Mouse (Mus musculus): ENCODE measurements at regions not wholly inside any gene's neighbourhood (a gene's known extent, or its start where the extent isn't known, plus 50 kb on each side); places are given as distances from the start of the nearest gene placed in this dataset.

DNA sequence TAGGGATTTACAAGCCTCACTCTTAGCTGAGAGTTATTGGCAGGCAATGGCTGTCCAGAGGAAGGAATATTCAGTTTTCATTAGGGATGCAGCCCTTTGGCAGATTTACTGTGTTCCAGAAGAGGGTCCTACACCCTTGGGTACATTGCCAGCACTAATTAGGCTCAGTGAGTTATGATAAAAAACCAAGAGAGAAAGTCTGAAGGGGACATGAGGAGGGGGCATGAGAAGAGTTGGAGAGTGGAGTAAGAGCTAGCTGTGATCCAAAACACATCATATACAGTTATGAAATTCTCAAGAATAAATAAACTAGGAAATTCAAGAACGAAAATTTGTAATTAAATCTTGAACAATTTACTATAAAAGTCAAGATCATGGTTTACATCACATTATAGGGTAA is 346.2 kb downstream of the 9330182O14Rik start:
- Histone ChIP-seq H3K27ac (ENCODE audit: insufficient read depth, low read length) (no peak overlapping the region), H3K4me1 (ENCODE audit: control insufficient read depth, insufficient read depth, low read length) (no peaks in the 10 kb centered on the region), H3K4me3 (ENCODE audit: insufficient read depth, low read length) (no peak overlapping the region)
- TF ChIP-seq POLR2A (IDR thresholded peaks at IDR 0.05; ENCODE audit: extremely low read depth, insufficient read depth, low read length) (no peak), CTCF (IDR thresholded peaks at IDR 0.05; ENCODE audit: extremely low read depth, insufficient read depth, low read length) (no peak)

DNA sequence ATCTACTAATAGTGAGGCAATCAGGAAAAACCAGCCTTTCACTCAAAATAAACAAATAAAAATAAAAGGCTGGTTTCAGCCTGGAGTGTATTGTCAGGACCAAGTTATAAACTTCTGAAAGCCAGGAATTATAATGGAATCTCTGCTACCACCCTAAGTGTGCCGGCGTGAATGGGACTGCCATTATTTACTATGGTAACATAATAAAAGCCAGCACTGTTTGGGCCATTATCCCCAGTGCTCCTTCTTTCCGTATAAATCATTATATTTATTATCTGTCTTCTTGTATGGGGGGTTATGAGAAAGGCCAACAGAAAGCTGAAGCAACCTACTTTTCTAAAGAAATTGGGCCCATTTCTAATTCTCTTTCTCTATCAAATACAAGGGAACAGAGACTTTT is 347.1 kb downstream of the 9330182O14Rik start:
- H3K27ac ChIP-seq (ENCODE audit: insufficient read depth, low read length) = no peak overlapping the region
- no peak for TF ChIP-seq POLR2A (IDR thresholded peaks at IDR 0.05; ENCODE audit: extremely low read depth, insufficient read depth, low read length)
- no peak for TF ChIP-seq CTCF (IDR thresholded peaks at IDR 0.05; ENCODE audit: extremely low read depth, insufficient read depth, low read length)
- H3K4me1 ChIP-seq (ENCODE audit: control insufficient read depth, insufficient read depth, low read length) = no peaks in the 10 kb centered on the region
- H3K4me3 ChIP-seq (ENCODE audit: insufficient read depth, low read length) = no peak overlapping the region

DNA sequence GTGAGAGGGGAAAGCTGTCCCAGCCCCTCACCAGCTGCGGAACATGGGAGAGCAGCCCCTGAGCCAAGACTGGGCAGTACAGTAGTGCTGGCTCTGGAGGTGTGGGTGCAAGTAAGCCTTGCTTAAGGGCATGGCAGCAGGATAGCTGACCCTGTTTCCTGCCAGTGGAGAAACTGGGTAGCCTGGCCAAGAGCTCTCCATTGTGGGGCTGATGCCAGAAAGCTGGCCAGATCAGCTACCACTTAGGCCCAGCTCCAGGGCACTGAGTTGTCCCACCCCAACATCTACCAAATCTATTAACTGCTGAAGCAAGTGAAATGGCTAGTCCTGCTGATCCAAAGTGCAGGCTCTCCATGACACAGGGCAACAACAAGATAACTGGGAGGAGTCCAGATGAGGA is 351.8 kb downstream of the 9330182O14Rik start:
- Histone ChIP-seq H3K4me3 (ENCODE audit: insufficient read depth, low read length) (no peak overlapping the region), H3K4me1 (ENCODE audit: control insufficient read depth, insufficient read depth, low read length) (no peaks in the 10 kb centered on the region), H3K27ac (ENCODE audit: insufficient read depth, low read length) (no peak overlapping the region)
- TF ChIP-seq POLR2A (IDR thresholded peaks at IDR 0.05; ENCODE audit: extremely low read depth, insufficient read depth, low read length) = no peak
- no peak for TF ChIP-seq CTCF (IDR thresholded peaks at IDR 0.05; ENCODE audit: extremely low read depth, insufficient read depth, low read length)

DNA sequence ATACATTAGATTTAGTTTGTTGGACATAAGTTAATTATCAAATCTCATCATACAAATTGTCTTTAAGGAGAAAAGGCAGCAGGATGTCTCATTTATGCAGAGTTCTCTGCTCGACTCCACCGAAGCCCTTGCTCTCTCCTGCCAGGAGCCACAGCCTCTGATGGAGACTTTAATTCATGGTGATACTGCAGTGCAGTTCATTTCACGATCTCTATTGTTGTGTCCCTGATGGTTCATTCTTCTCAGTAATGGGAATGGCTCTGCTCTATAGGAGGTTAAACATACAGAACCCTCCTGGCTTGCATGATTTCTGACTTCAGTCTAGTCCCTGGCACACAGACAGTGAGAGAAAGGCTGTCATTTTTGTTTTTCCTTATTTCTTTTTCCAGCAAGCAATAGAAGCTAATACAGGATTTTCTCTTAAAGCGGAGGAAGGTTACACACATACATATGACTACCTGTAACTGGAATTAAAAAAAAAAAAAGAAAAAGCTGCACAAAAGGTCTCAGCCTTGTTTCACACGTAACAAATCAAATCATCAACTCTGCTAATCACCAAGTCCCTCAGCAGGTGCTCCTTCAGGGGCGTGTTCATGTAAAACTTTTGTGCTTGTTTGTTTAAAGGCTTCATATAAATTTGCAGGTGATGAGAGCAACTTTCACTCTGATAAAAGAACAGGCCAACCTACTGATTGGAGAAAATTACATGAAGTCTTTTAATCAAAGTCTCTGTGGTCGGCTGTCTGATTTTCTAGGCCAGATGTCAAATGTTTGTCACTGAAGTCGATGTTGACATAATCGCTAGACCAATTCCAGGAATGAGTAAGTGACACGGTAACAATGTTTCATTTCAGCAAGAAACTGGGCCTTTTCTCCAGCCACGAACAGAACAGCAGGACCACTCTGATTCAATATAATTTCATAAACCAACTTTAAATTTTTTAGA is 367.3 kb downstream of the 9330182O14Rik start:
- no peak for TF ChIP-seq CTCF (IDR thresholded peaks at IDR 0.05; ENCODE audit: extremely low read depth, insufficient read depth, low read length)
- no peak for TF ChIP-seq POLR2A (IDR thresholded peaks at IDR 0.05; ENCODE audit: extremely low read depth, insufficient read depth, low read length)
- no peaks in the 10 kb centered on the region for H3K4me1 ChIP-seq (ENCODE audit: control insufficient read depth, insufficient read depth, low read length)

DNA sequence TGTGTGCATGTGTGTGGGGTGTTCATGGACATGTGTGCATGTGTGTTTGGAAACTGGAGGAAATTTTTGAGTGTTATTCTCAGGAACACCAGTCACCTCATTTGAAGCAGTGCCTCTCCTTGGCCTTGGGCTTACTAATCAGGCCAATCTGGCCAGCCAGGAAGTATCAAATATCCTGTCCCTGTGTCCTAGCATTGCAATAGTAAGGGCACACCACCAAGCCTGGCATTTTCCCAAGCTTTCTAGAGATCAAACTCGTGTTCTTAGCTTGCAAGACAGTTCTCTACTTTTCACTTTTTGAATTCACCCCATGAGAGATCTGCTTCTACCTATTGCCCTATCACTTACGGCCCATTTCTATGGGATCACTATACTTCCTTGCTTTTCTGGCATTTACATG is 376.7 kb downstream of the 9330182O14Rik start:
- Histone ChIP-seq H3K4me3 (ENCODE audit: insufficient read depth, low read length) (no peak overlapping the region), H3K4me1 (ENCODE audit: control insufficient read depth, insufficient read depth, low read length) (no peaks in the 10 kb centered on the region), H3K27ac (ENCODE audit: insufficient read depth, low read length) (no peak overlapping the region)
- TF ChIP-seq POLR2A (IDR thresholded peaks at IDR 0.05; ENCODE audit: extremely low read depth, insufficient read depth, low read length) (no peak), CTCF (IDR thresholded peaks at IDR 0.05; ENCODE audit: extremely low read depth, insufficient read depth, low read length) (no peak)

More for the DNA sequence above, 367.3 kb downstream of the 9330182O14Rik start:
- no peak overlapping the region for H3K4me3 ChIP-seq (ENCODE audit: insufficient read depth, low read length)
- no peak overlapping the region for H3K27ac ChIP-seq (ENCODE audit: insufficient read depth, low read length)

DNA sequence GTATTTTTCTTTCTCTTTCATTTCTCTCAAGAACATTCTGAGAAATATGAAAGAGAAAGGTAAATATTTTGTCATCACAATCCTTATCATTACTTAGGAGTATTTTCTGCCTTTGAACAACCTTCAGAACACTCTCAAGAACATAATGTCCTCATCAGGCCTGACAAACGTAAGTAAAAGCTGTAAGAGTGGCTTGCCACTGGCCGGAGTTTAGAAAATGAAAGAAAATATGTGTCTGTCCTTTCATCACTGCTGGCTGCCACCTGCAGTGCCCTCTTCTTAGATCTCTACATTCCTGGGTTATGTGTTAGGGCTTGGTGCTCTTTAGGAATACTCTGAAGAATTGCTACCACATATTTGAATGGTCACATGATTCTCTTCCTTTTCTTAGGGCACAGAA is 390.2 kb downstream of the 9330182O14Rik start:
- TF ChIP-seq POLR2A (IDR thresholded peaks at IDR 0.05; ENCODE audit: extremely low read depth, insufficient read depth, low read length) (no peak), CTCF (IDR thresholded peaks at IDR 0.05; ENCODE audit: extremely low read depth, insufficient read depth, low read length) (no peak)
- Histone ChIP-seq H3K4me3 (ENCODE audit: insufficient read depth, low read length) (no peak overlapping the region), H3K4me1 (ENCODE audit: control insufficient read depth, insufficient read depth, low read length) (no peaks in the 10 kb centered on the region), H3K27ac (ENCODE audit: insufficient read depth, low read length) (no peak overlapping the region)

DNA sequence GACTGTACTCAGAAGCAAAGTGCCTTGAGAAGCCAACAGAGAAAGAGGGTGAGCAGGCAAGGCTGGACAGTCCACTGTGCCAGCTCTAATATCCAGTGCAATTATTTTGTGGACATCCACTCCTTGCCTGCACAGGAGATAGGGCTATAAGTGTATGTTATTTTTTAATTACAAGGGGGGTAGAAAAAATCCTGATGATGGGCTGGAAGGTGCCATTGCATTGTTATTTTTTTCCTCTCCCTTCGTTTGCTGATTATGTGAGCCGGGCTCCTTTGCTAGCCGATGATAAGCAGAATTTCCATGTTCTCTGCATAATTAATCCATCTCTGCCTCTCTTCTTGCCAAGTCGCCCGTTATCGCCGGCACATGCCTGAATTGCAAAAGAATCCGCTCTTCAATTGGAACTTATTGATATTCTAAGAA is 399.3 kb downstream of the 9330182O14Rik start:
- Histone ChIP-seq H3K4me1 (ENCODE audit: control insufficient read depth, insufficient read depth, low read length) (no peaks in the 10 kb centered on the region), H3K4me3 (ENCODE audit: insufficient read depth, low read length) (0 out of 2 replicates have a peak overlapping the region, but pooled peaks have one; percentile 26), H3K27ac (ENCODE audit: insufficient read depth, low read length) (no peak overlapping the region)
- TF ChIP-seq POLR2A (IDR thresholded peaks at IDR 0.05; ENCODE audit: extremely low read depth, insufficient read depth, low read length) (no peak), CTCF (IDR thresholded peaks at IDR 0.05; ENCODE audit: extremely low read depth, insufficient read depth, low read length) (no peak)

DNA sequence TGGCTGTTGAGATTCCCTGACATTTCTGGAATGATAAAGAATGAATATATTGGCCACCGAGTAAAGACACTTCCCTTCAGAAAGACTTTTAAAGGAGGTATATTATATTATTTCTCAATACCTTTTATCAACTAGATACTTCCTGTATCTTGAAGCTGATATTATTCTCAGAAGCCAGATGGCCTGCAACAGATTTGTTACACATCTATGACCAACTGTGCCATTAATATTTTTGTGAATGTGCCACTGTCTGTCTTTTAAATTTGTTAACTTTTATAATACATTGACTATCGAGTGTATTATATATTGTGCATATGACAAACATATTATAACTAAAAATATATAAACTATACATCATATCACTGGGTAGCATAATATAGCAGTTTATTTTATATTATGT is 427.5 kb downstream of the 9330182O14Rik start:
- Histone ChIP-seq H3K27ac (ENCODE audit: insufficient read depth, low read length) (no peak overlapping the region), H3K4me1 (ENCODE audit: control insufficient read depth, insufficient read depth, low read length) (no peaks in the 10 kb centered on the region), H3K4me3 (ENCODE audit: insufficient read depth, low read length) (no peak overlapping the region)
- TF ChIP-seq POLR2A (IDR thresholded peaks at IDR 0.05; ENCODE audit: extremely low read depth, insufficient read depth, low read length) (no peak), CTCF (IDR thresholded peaks at IDR 0.05; ENCODE audit: extremely low read depth, insufficient read depth, low read length) (no peak)

DNA sequence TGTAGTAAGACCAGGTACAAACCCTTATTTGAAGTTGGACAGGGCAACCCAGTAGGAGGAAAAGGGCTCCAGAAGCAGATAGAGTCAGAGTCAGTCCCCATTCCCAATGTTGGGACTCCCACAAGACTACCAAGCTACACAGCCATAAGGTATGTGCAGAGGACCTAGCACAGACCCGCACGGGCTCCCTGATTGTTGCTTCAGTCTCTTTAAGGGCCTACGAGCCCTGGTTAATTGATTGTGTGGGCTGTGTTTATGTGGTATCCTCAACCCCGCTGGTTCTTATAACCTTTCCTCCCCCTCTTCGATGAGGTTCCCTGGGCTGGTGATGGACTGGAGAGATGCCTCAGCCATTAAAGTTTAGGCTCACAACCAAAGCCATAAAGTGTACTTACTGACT is 431.6 kb downstream of the 9330182O14Rik start:
- Histone ChIP-seq H3K27ac (ENCODE audit: insufficient read depth, low read length) (no peak overlapping the region), H3K4me1 (ENCODE audit: control insufficient read depth, insufficient read depth, low read length) (no peaks in the 10 kb centered on the region), H3K4me3 (ENCODE audit: insufficient read depth, low read length) (no peak overlapping the region)
- TF ChIP-seq CTCF (IDR thresholded peaks at IDR 0.05; ENCODE audit: extremely low read depth, insufficient read depth, low read length) (no peak), POLR2A (IDR thresholded peaks at IDR 0.05; ENCODE audit: extremely low read depth, insufficient read depth, low read length) (no peak)

DNA sequence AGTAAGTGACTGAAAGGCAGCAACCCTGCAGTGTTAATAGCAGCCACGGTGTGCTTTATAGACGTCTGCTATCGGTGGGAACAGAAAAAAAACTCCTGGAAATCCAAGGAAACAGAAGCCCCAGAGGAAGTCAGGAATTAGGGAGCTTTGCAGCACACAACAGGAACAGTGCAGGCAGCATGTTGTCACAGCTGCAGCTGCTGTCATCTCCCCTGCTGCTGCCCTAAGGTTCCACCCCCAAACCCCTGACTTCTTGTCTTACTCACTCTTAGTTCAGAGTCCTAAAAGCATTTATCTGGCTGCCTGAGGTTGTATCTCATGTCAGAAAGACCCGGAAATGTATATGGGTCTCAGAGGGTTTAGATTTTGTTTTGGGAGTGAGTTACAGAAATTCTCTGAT is 432.3 kb downstream of the 9330182O14Rik start:
- H3K27ac ChIP-seq (ENCODE audit: insufficient read depth, low read length) = no peak overlapping the region
- H3K4me1 ChIP-seq (ENCODE audit: control insufficient read depth, insufficient read depth, low read length) = no peaks in the 10 kb centered on the region
- TF ChIP-seq POLR2A (IDR thresholded peaks at IDR 0.05; ENCODE audit: extremely low read depth, insufficient read depth, low read length) (no peak), CTCF (IDR thresholded peaks at IDR 0.05; ENCODE audit: extremely low read depth, insufficient read depth, low read length) (no peak)
- no peak overlapping the region for H3K4me3 ChIP-seq (ENCODE audit: insufficient read depth, low read length)
